Mouse (Mus musculus): ENCODE measurements around the gene Fam20a. TPM values are rescaled to one million over a fixed set of nuclear protein-coding genes. Genes with fewer than 3 reads are reported as not detected.

Gene Fam20a
- polyA plus RNA-seq, 1 experiment = 3.4 TPM

DNA sequence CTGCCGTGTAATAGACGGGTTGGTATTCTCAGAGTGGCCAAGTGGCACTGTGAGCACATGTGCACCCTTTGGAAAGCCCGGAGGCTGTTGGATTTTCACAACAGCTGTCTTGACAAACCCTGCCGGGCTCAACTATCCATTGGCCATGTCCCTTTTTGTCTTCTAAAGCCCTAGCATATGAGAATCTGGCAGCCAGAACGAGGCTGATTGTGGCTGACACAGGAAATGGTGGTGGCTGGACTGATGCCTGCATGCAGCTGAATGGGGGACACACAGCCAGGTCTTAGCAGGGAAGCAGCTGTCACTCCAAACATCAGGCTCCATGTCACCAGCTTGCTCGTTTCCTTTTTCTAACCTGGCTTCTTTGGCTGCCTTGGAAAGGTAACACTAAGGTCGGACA lies 73.6 kb downstream of the Fam20a start:
- Histone ChIP-seq H3K4me3 (replicated peaks; ENCODE audit: control insufficient read depth, low read depth, low read length) (no peak overlapping the region), H3K27ac (ENCODE audit: control insufficient read depth, insufficient read depth, low read depth, low read length, poor library complexity) (no peak overlapping the region), H3K4me1 (ENCODE audit: control insufficient read depth, insufficient read depth, low read length) (peaks cover 5% of the 10 kb centered on the region)
- TF ChIP-seq CTCF (IDR thresholded peaks at IDR 0.05; ENCODE audit: control insufficient read depth, insufficient read depth, low read length) (no peak), POLR2A (IDR thresholded peaks at IDR 0.05; ENCODE audit: borderline replicate concordance, control insufficient read depth, low read depth, low read length) (no peak)
- WGBS = 3% methylated on average over 7 of the region's 7 CpGs

- no peaks in the 10 kb centered on the region for H3K4me1 ChIP-seq (ENCODE audit: control insufficient read depth, insufficient read depth, low read length)
- TF ChIP-seq POLR2A (IDR thresholded peaks at IDR 0.05; ENCODE audit: borderline replicate concordance, control insufficient read depth, low read depth, low read length) (no peak), CTCF (IDR thresholded peaks at IDR 0.05; ENCODE audit: control insufficient read depth, insufficient read depth, low read length) (no peak)
- 78% methylated on average over 5 of the region's 5 CpGs for WGBS
- no peak overlapping the region for H3K4me3 ChIP-seq (replicated peaks; ENCODE audit: control insufficient read depth, low read depth, low read length)
- no peak overlapping the region for H3K27ac ChIP-seq (ENCODE audit: control insufficient read depth, insufficient read depth, low read depth, low read length, poor library complexity)
These were observed 80.4 kb downstream of the Fam20a start for GRCm38 (mm10) chr11:109641498-109642222.

DNA sequence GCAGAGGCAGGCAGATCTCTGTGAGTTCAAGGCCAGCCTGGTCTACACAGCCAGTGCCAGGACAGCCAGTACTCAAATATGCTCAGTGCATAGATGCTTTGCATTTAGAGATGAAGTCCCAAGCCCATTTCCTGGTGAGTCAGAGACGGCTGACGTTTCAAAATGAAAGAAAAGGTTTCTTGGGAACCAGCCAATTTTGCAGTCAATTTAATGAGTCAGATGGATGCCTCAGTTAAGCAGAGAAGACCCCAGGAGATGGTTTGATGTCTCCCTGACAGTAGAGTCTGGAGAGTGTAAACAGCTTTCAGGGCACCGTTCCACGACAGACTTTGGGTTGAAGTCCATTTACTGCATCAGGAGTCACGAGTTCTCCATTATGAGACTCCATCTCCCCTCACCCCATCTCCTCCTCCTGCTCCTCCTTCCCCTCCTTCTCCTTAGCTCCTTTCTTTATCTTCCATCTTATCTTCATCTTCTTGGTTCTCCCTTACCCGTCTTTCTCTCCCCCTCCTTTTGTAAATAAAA lies 86.1 kb downstream of the Fam20a start:
- no peak overlapping the region for H3K27ac ChIP-seq (ENCODE audit: control insufficient read depth, insufficient read depth, low read depth, low read length, poor library complexity)
- TF ChIP-seq CTCF (IDR thresholded peaks at IDR 0.05; ENCODE audit: control insufficient read depth, insufficient read depth, low read length) = no peak
- no peak for TF ChIP-seq POLR2A (IDR thresholded peaks at IDR 0.05; ENCODE audit: borderline replicate concordance, control insufficient read depth, low read depth, low read length)
- no peak overlapping the region for H3K4me3 ChIP-seq (replicated peaks; ENCODE audit: control insufficient read depth, low read depth, low read length)

DNA sequence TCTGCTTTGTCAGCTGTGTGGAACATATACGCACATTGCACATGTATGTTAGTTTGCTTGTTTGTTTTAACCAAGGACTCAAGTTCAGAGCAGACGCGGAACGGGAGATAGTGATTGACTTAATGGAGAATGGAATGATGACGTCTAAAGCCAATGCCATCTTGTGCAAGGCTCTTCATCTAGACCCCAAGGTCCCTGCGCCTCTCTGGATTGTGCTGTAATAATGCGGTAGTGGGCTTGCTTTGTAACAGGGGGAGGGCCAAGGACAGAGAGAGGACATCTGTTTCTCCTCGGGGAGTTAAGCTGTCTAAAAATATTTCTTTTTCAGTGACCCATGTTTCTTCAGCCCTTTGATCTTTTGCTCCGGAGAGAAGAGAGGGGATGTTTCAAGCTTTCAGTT lies 87.2 kb downstream of the Fam20a start:
- WGBS = 84% methylated on average over 9 of the region's 9 CpGs
- Histone ChIP-seq H3K27ac (ENCODE audit: control insufficient read depth, insufficient read depth, low read depth, low read length, poor library complexity) (no peak overlapping the region), H3K4me1 (ENCODE audit: control insufficient read depth, insufficient read depth, low read length) (no peaks in the 10 kb centered on the region; the same call in 1 of the 2 replicates), H3K4me3 (replicated peaks; ENCODE audit: control insufficient read depth, low read depth, low read length) (no peak overlapping the region)
- no peak for TF ChIP-seq CTCF (IDR thresholded peaks at IDR 0.05; ENCODE audit: control insufficient read depth, insufficient read depth, low read length)
- TF ChIP-seq POLR2A (IDR thresholded peaks at IDR 0.05; ENCODE audit: borderline replicate concordance, control insufficient read depth, low read depth, low read length) = no peak

More for the DNA sequence above, 86.1 kb downstream of the Fam20a start:
- H3K4me1 ChIP-seq (ENCODE audit: control insufficient read depth, insufficient read depth, low read length) = no peaks in the 10 kb centered on the region; the same call in 1 of the 2 replicates
- 58% methylated on average over 6 of the region's 6 CpGs for WGBS

GRCm38 (mm10) chr11:109629021-109629521 lies 93.0 kb downstream of the Fam20a start:
- H3K4me1 ChIP-seq (ENCODE audit: control insufficient read depth, insufficient read depth, low read length) = no peaks in the 10 kb centered on the region
- 80% methylated on average over 10 of the region's 10 CpGs for WGBS
- H3K27ac ChIP-seq (ENCODE audit: control insufficient read depth, insufficient read depth, low read depth, low read length, poor library complexity) = no peak overlapping the region
- H3K4me3 ChIP-seq (replicated peaks; ENCODE audit: control insufficient read depth, low read depth, low read length) = no peak overlapping the region
- TF ChIP-seq POLR2A (IDR thresholded peaks at IDR 0.05; ENCODE audit: borderline replicate concordance, control insufficient read depth, low read depth, low read length) (no peak), CTCF (IDR thresholded peaks at IDR 0.05; ENCODE audit: control insufficient read depth, insufficient read depth, low read length) (no peak)

DNA sequence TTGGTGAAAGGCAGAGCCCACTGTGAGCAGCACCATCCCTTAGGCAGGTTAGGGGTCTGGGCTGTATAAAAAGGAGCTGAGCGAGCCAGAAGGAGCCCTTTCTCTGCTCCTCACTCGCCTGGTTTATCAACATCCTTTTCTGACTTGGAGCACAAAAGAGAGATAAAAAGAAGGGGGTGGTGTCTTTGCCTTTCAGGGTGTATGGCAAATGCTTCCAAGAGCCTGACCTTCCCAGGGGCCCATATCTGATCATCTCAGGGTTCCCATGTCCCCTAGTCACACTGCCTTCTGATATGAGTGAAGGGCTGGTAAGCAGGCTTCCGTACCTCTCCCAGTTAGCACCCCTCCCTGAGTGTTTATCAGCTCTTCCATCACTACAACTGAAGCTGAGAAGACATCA lies 94.0 kb downstream of the Fam20a start:
- Histone ChIP-seq H3K4me3 (replicated peaks; ENCODE audit: control insufficient read depth, low read depth, low read length) (no peak overlapping the region), H3K27ac (ENCODE audit: control insufficient read depth, insufficient read depth, low read depth, low read length, poor library complexity) (no peak overlapping the region), H3K4me1 (ENCODE audit: control insufficient read depth, insufficient read depth, low read length) (no peaks in the 10 kb centered on the region)
- WGBS = 64% methylated on average over 3 of the region's 3 CpGs
- TF ChIP-seq CTCF (IDR thresholded peaks at IDR 0.05; ENCODE audit: control insufficient read depth, insufficient read depth, low read length) = no peak
- no peak for TF ChIP-seq POLR2A (IDR thresholded peaks at IDR 0.05; ENCODE audit: borderline replicate concordance, control insufficient read depth, low read depth, low read length)

GRCm38 (mm10) chr11:109627648-109628047 lies 94.4 kb downstream of the Fam20a start:
- TF ChIP-seq POLR2A (IDR thresholded peaks at IDR 0.05; ENCODE audit: borderline replicate concordance, control insufficient read depth, low read depth, low read length) (no peak), CTCF (IDR thresholded peaks at IDR 0.05; ENCODE audit: control insufficient read depth, insufficient read depth, low read length) (no peak)
- Histone ChIP-seq H3K27ac (ENCODE audit: control insufficient read depth, insufficient read depth, low read depth, low read length, poor library complexity) (no peak overlapping the region), H3K4me1 (ENCODE audit: control insufficient read depth, insufficient read depth, low read length) (no peaks in the 10 kb centered on the region), H3K4me3 (replicated peaks; ENCODE audit: control insufficient read depth, low read depth, low read length) (no peak overlapping the region)
- WGBS = 78% methylated on average over 4 of the region's 4 CpGs

DNA sequence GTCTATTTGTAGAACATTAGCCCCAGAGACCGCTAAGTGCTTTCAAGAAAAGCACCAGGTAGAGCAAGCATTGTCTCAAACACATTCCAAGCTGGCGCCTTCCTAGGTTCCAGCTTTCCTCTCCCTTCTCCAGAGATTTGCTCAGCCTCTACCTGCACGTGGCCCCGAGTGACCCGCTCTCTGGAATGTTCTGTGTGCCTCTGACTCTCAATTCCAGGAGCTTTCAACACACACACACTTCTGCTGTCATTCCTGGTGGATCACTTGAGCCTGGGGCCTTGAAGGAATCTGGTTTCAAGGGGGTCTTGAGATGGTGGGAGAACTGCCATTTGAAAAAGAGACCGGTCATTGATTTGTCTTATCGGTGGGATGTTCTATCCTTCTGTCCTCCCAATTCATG lies 98.8 kb downstream of the Fam20a start:
- no peak for TF ChIP-seq POLR2A (IDR thresholded peaks at IDR 0.05; ENCODE audit: borderline replicate concordance, control insufficient read depth, low read depth, low read length)
- no peak for TF ChIP-seq CTCF (IDR thresholded peaks at IDR 0.05; ENCODE audit: control insufficient read depth, insufficient read depth, low read length)
- H3K4me1 ChIP-seq (ENCODE audit: control insufficient read depth, insufficient read depth, low read length) = no peaks in the 10 kb centered on the region
- H3K27ac ChIP-seq (ENCODE audit: control insufficient read depth, insufficient read depth, low read depth, low read length, poor library complexity) = no peak overlapping the region
- no peak overlapping the region for H3K4me3 ChIP-seq (replicated peaks; ENCODE audit: control insufficient read depth, low read depth, low read length)
- WGBS = 90% methylated on average over 7 of the region's 7 CpGs
